Mouse (Mus musculus): Measurements from ENCODE around the gene Carmil3.

DNA sequence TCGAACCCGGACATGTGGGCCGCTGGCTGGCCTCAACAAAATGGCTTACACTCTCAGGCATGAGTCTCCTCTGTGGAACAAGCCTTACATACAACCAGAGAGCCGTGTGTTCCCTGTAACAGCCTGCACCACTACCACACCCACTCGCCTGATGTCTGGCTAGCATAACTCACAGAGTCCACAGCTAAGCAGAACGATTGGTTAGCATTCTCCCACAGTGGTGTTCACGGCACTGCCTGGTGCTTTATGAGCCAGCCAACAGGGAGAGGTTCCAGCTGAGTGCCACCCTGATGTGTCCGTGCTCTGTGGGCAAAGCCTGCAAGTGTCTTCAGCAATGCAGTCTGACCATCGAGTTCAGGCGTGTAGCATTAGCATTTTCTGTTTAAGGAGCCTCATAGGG lies 30.2 kb upstream of the Carmil3 start:
- TF ChIP-seq CTCF (IDR thresholded peaks at IDR 0.05; ENCODE audit: low read depth) = no peak
- TF ChIP-seq EP300 (optimal IDR thresholded peaks at IDR 0.05) = no peak
